Mouse (Mus musculus): ENCODE data around the gene Pirb. TPM values are rescaled to one million over a fixed set of nuclear protein-coding genes. Genes with fewer than 3 reads are reported as not detected.

Gene Pirb
- 2.0 TPM for polyA plus RNA-seq (2014; fragmentation: Illumina TruSeq; extraction: RNeasy Lipid Tissue Mini Kit (QIAGEN cat#74804); ENCODE audit: low read depth, low replicate concordance)

DNA sequence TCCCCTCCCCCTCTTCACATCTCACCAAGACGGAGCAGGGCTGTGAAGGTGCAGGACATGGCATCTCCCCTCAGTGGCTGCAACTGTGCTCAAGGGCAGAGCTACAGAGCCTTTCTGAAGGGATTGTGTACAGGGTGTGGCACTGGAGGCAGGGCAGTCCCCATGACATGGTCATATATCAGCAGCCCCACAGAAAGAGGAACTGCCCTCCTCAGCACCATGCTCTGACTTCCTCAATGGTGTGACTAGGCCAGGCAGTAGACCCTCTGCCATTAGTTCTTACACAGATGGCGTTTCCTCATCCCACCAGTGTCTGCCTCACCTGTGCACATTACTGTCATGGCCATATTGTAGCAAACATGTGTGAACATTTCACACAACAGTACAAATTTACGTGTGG is at the start of gene Pirb:
Gene Pirb (minus strand): TSS at position 124 of the 400 bp plus-strand sequence.

DNA sequence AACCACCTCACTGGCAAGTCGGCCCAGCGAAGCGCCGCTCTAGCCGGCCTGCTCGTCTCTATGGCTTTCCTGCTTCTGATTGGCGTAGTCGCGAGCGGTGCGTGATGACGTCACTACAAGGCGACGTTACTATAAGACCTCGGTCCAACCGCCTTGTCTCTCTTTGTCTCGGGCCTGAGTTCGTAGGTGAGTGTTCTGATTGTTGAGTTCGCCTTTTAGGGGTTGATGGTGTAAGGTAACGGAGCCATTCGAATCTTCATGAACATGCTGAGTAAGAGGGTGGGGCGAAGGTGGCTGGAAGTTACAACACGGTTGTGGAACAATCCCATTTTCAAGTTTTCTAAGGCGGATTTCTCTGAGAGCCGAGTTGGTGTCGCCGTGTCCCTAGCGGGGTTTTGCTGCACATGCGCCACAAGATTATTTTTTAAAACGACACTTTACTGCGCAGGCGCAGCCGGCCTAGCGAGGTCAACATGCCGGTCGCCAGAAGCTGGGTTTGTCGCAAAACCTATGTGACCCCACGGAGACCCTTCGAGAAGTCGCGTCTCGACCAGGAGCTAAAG is 16.2 kb downstream of the Pirb start, which contains the start of gene Rps9:
Gene Rps9 (plus strand): TSS at position 115 of the 563 bp plus-strand sequence.

DNA sequence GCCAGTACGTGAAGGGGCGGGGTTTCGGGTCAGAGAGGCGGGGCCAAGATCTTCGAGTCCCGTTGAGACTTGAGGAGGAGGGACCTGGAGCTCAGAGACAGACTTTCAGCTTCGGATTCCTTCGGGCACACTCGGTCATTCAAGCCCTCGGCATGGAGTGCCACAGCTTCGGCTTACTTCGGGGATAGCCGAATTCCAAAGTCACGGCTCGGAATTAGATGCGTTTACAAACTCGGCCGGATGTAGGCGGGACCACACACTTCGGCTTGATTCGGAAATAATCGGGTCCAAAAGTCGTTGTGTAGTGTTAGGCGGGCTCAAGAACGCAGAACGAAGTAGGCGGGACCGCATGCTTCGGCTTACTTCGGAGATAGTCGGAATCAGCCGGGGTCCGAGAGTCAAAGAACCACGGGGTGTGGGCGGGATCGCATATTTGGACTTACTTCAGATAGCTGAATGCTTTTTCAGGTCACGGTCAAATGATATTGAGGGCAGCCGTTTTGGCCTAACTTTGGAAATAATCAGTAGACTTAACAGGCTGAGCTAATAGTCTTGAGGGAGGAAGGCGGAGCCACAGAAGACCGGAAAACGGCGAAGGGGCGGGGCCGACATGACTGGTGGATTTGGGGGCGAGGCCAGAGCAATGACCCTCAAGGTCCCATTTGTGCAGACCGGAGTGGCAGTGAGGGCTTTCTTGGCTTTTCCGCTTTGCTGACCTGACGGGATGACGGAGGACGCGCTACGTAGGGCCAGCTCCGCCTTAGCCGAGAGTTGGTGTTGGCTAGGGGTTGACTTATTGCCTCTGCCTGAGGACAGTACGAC is 27.0 kb downstream of the Pirb start, which contains the start of gene Mboat7:
Gene Mboat7 (minus strand): TSS at position 537 of the 822 bp plus-strand sequence.

DNA sequence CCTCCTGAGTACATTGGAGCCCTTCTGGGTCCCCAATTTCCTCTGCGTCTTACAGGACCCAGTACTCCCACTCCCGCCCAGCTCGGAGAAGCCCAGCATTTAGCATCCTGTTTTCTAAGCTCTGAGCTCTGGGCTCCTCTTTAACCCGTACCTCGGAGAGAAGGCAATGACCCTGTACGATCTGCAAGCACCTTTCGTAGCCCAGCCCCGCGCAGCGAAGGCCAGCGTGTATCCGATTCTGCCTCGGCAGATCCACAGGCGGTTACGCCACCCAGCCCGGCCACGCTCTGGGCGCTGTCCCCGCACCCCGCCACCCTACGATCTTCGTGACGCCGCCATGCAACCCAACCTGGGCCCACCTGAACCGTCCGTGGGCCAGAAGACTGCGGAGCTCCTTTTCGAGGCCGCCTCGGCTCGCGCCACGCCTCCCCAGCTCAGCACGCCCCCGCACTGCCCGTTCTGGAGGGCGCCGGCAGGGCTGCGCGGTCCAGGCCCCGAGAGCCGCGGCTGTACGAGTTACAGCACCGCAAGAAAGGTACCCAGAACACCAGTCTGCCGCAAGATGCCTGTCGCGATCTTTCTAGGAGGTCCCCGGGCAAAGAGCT is 27.7 kb downstream of the Pirb start, which contains the start of gene Tsen34:
Gene Tsen34 (plus strand): TSS at position 482 of the 605 bp plus-strand sequence.

DNA sequence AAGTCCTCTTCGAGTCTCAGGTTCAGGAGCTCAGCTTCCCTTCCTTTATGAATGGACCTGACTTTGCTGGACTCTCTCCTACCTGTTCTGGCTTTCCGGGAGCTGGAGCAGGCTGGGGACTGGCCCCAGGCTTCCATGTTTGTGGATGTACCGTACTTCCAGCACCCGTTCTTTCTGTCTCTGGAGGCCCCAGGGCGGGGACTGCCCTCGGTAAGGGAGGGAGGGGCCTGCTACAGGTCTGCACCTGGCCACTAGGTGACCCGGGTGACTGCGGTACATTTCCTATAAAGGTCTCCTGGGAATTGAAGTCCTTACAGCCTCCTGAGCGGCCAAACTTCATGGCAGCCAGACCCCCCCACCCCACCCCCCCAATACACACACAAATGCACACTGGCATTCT is 42.8 kb downstream of the Pirb start, which contains the start of gene Tmc4:
Gene Tmc4 (minus strand): TSS at position 212 of the 400 bp plus-strand sequence.

DNA sequence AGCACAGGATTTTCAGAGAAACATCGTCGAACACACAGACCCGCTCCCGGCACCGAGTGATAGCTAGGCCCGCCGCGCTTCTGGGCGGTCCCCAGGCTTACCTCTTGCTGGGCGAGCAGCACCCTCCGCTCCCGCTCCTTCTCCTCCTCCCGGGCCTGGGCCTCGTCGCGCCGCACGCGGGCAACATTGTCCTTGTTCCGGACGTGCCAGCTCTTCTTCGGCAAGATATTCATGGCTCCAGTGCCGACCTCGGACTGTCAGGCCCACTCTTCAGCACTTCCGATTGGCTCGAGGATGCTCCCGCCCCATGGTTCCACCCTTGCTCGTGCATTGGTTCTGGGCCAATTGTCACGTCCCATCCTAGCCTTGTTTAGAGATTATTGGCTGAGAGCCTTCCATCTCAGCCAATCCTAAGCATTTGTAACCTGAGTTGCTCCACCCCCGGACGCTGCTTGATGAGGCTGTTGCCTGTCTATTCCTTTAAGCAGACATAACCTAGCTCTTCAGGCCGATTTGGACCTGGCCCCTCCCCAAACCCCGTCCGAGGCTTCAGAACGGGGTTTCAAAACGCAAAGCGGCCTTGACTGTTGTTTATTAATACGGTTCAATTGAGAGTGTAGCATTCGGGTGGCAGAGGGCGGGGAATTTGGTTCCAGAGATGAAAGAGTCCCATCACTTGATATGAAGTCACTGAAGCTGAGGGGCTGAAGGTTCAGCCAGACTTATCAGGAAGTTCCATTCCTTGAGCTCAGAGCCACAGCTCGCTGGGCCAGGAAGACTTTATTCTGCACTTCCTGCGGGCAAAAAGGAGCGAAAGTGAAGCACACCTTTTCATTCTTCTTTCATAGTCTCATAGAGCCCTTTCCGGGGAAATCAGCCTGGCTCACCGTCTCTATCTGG is 54.7 kb downstream of the Pirb start, which contains the start of gene Leng1:
Gene Leng1 (minus strand): TSS at position 626 of the 900 bp plus-strand sequence.

Other genes with a start within 250 kb of the Pirb start
- gene Tarm1, start 217.8 kb downstream of the Pirb start, polyA plus RNA-seq (2014; fragmentation: Illumina TruSeq; extraction: RNeasy Lipid Tissue Mini Kit (QIAGEN cat#74804); ENCODE audit: low read depth, low replicate concordance): not detected
- not detected for gene Oscar, start 104.2 kb downstream of the Pirb start, polyA plus RNA-seq (2014; fragmentation: Illumina TruSeq; extraction: RNeasy Lipid Tissue Mini Kit (QIAGEN cat#74804); ENCODE audit: low read depth, low replicate concordance)
- 51.2 TPM for gene Ndufa3, start 103.0 kb downstream of the Pirb start, polyA plus RNA-seq (2014; fragmentation: Illumina TruSeq; extraction: RNeasy Lipid Tissue Mini Kit (QIAGEN cat#74804); ENCODE audit: low read depth, low replicate concordance)
- 3.0 TPM for gene Tfpt, start 90.5 kb downstream of the Pirb start, polyA plus RNA-seq (2014; fragmentation: Illumina TruSeq; extraction: RNeasy Lipid Tissue Mini Kit (QIAGEN cat#74804); ENCODE audit: low read depth, low replicate concordance)
- 8.2 TPM for gene Prpf31, start 90.4 kb downstream of the Pirb start, polyA plus RNA-seq (2014; fragmentation: Illumina TruSeq; extraction: RNeasy Lipid Tissue Mini Kit (QIAGEN cat#74804); ENCODE audit: low read depth, low replicate concordance)
- 6.8 TPM for gene Cnot3, start 75.1 kb downstream of the Pirb start, polyA plus RNA-seq (2014; fragmentation: Illumina TruSeq; extraction: RNeasy Lipid Tissue Mini Kit (QIAGEN cat#74804); ENCODE audit: low read depth, low replicate concordance)
- gene Leng1, start 54.6 kb downstream of the Pirb start, polyA plus RNA-seq (2014; fragmentation: Illumina TruSeq; extraction: RNeasy Lipid Tissue Mini Kit (QIAGEN cat#74804); ENCODE audit: low read depth, low replicate concordance): 3.3 TPM
- gene Tmc4, start 42.8 kb downstream of the Pirb start, polyA plus RNA-seq (2014; fragmentation: Illumina TruSeq; extraction: RNeasy Lipid Tissue Mini Kit (QIAGEN cat#74804); ENCODE audit: low read depth, low replicate concordance): 5.2 TPM
- 4.4 TPM for gene Tsen34, start 27.5 kb downstream of the Pirb start, polyA plus RNA-seq (2014; fragmentation: Illumina TruSeq; extraction: RNeasy Lipid Tissue Mini Kit (QIAGEN cat#74804); ENCODE audit: low read depth, low replicate concordance)
- 23.3 TPM for gene Mboat7, start 26.9 kb downstream of the Pirb start, polyA plus RNA-seq (2014; fragmentation: Illumina TruSeq; extraction: RNeasy Lipid Tissue Mini Kit (QIAGEN cat#74804); ENCODE audit: low read depth, low replicate concordance)
- gene Rps9, start 16.4 kb downstream of the Pirb start, polyA plus RNA-seq (2014; fragmentation: Illumina TruSeq; extraction: RNeasy Lipid Tissue Mini Kit (QIAGEN cat#74804); ENCODE audit: low read depth, low replicate concordance): 13.2 TPM
- not detected for gene Gm15448, start 105.3 kb upstream of the Pirb start, polyA plus RNA-seq (2014; fragmentation: Illumina TruSeq; extraction: RNeasy Lipid Tissue Mini Kit (QIAGEN cat#74804); ENCODE audit: low read depth, low replicate concordance)
- 1.9 TPM for gene Pira2, start 124.7 kb upstream of the Pirb start, polyA plus RNA-seq (2014; fragmentation: Illumina TruSeq; extraction: RNeasy Lipid Tissue Mini Kit (QIAGEN cat#74804); ENCODE audit: low read depth, low replicate concordance)
- gene Gm14548, start 177.7 kb upstream of the Pirb start, polyA plus RNA-seq (2014; fragmentation: Illumina TruSeq; extraction: RNeasy Lipid Tissue Mini Kit (QIAGEN cat#74804); ENCODE audit: low read depth, low replicate concordance): not detected
- gene Lilra6, start 195.1 kb upstream of the Pirb start, polyA plus RNA-seq (2014; fragmentation: Illumina TruSeq; extraction: RNeasy Lipid Tissue Mini Kit (QIAGEN cat#74804); ENCODE audit: low read depth, low replicate concordance): 0.21 TPM

Measured in liver, adult 10 weeks (tissue).